Mouse (Mus musculus) liver, embryonic 14.5 days (tissue): Measurements from ENCODE around the gene Adh4.

Experiments used
- CTCF ChIP-seq: IDR thresholded peaks from 2 replicates; pipeline ENCODE4 v1.5.1; 2016; ENCODE audit warnings: antibody characterized with exemption, low read depth, control low read depth
- EP300 ChIP-seq: IDR thresholded peaks from 2 replicates; pipeline ENCODE4 v1.6.1; 2016; ENCODE audit warnings: antibody characterized with exemption, low read depth

DNA sequence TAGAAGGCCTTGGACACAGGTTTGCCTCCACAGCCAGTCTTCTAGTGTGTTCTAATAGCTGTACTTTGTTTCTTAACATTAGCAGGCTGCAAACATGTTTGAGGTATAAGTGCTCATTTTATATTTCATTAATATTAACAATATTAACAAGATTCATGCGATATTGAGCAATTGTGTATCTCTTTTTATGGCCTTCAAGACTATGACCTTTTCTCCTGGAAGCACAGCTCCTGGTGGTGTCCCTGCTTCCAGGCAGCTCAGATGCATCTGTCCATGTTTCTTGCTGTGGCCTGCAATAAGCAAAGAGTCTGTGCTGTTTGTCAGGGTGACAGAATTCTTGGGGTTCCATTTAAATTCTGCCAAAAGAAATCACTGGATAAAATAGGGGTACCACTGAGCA lies 5.7 kb upstream of the Adh4 start:
- TF ChIP-seq EP300 (no peak), CTCF (no peak)
